Mouse (Mus musculus): ENCODE data around the gene Actl11. TPM values are rescaled to one million over a fixed set of nuclear protein-coding genes. Genes with fewer than 3 reads are reported as not detected.
A peak's percentile ranks its signal among the peaks of the same experiment; 100 is the strongest.

The Actl11 gene
- total RNA-seq, 2 experiments from 2014 or later: not detected

DNA sequence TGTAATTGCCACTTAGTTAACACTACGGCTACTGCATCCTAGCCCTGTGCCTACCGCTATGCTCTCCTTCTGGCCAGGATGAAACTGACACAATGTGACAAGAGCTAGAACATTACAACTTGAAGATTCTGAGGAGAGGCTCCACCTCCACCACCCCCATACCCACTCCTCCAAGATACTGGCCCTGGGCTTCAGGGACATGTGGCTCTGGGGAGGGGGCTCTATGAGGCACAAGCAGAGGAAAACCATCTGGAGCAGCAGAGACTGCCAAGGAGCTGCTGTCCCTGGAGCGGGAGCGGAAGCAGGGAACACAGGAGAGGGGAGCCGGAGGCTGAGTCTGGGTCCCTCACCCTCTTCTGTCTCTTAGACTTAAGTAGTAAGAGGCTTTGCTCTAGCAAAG, 520 bp upstream of the Actl11 start:
- Histone ChIP-seq H3K27ac (peak overlapping the region; percentile 77), H3K4me3 (no peak overlapping the region)
- DNase-seq (ENCODE audit: low spot score in 2 of 2): peak; percentile 35 to 50
- no peak for TF ChIP-seq CTCF (conservative IDR thresholded peaks at IDR 0.05)

- H3K4me3 ChIP-seq: no peak overlapping the region
- DNase-seq (ENCODE audit: low spot score in 2 of 2): no peak
- peak overlapping the region; percentile 91 for H3K27ac ChIP-seq
- TF ChIP-seq CTCF (conservative IDR thresholded peaks at IDR 0.05): no peak
Measured at GRCm38 (mm10) chr9:107932221-107932620, 4.0 kb downstream of the Actl11 start.

GRCm38 (mm10) chr9:107934146-107934545, 5.9 kb downstream of the Actl11 start:
- peak in 1 of 2 experiments; percentile 42 for DNase-seq (ENCODE audit: low spot score in 2 of 2)
- peak overlapping the region; percentile 96 for H3K27ac ChIP-seq
- TF ChIP-seq CTCF (conservative IDR thresholded peaks at IDR 0.05): no peak
- no peak overlapping the region for H3K4me3 ChIP-seq

DNA sequence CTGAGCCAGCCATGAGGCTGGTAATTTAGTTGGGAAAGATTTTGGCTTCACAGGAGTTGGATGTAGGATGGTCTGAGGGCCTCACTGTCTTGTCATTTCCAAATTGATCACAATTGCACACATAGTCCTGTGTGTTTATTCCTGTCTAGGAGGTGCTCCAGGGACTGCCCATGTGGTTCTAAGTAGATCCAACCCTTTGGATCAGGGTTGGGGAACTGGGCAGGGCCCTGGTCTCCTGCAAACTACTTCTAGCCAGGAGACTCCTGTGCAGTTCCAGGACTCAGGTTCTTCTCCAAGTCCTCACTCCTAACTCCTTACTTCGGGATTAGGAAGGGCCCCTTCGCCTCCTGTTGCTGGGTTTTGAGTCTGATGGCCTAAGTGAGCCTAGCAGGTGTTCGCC, 7.1 kb downstream of the Actl11 start, which contains the start of gene Camkv:
Camkv (plus strand) TSS at position 301 of the 400 bp plus-strand sequence.
- DNase-seq (ENCODE audit: low spot score in 2 of 2): no peak
- peak within 1 kb of the TSS; percentile 78 for H3K4me3 ChIP-seq
- no peak for TF ChIP-seq CTCF (conservative IDR thresholded peaks at IDR 0.05)
- peak within 1 kb of the TSS; percentile 96 for H3K27ac ChIP-seq

DNA sequence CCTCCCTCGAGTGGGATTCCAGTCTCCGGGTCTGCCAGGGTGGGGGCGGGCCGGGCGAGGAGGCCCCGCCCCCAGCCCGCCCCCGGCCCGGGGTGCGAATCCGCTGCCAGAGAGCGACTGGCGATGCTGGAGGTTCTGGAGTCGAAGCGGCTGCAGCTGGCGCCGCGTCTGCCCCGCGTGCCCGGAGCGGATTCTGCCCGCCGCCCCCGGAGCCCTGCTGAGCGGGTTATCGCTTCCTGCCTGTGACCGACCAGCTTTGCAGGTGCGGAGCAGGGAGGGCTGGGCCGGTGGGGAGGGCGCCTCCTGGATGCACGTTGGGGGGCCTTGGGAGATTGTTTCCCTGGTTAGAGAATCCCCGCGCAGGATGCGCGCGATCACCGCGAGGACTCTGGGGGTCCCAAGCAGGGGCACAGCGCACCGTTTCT, 7.5 kb downstream of the Actl11 start:
- Histone ChIP-seq H3K27ac (peak overlapping the region; percentile 96), H3K4me3 (peak overlapping the region; percentile 78)
- DNase-seq (ENCODE audit: low spot score in 2 of 2): peak; percentile 49 to 69
- no peak for TF ChIP-seq CTCF (conservative IDR thresholded peaks at IDR 0.05)

- peak overlapping the region; percentile 78 for H3K4me3 ChIP-seq
- no peak for TF ChIP-seq CTCF (conservative IDR thresholded peaks at IDR 0.05)
- peak overlapping the region; percentile 96 for H3K27ac ChIP-seq
- DNase-seq (ENCODE audit: low spot score in 2 of 2): peak; percentile 52 to 62
Measured at GRCm38 (mm10) chr9:107936215-107936822, 8.1 kb downstream of the Actl11 start.

- Histone ChIP-seq H3K4me3 (peak overlapping the region; percentile 78), H3K27ac (peak overlapping the region; percentile 96)
- no peak for DNase-seq (ENCODE audit: low spot score in 2 of 2)
- TF ChIP-seq CTCF (conservative IDR thresholded peaks at IDR 0.05): no peak
Measured at GRCm38 (mm10) chr9:107936831-107937230, 8.6 kb downstream of the Actl11 start.

GRCm38 (mm10) chr9:107947241-107948194, 19.2 kb downstream of the Actl11 start:
- peak overlapping the region; percentile 71 for H3K27ac ChIP-seq
- H3K4me3 ChIP-seq: no peak overlapping the region
- no peak for DNase-seq (ENCODE audit: low spot score in 2 of 2)
- no peak for TF ChIP-seq CTCF (conservative IDR thresholded peaks at IDR 0.05)

- no peak overlapping the region for H3K4me3 ChIP-seq
- no peak overlapping the region for H3K27ac ChIP-seq
- DNase-seq (ENCODE audit: low spot score in 2 of 2): no peak
- no peak for TF ChIP-seq CTCF (conservative IDR thresholded peaks at IDR 0.05)
Measured at GRCm38 (mm10) chr9:107949184-107949921, 21.1 kb downstream of the Actl11 start.

DNA sequence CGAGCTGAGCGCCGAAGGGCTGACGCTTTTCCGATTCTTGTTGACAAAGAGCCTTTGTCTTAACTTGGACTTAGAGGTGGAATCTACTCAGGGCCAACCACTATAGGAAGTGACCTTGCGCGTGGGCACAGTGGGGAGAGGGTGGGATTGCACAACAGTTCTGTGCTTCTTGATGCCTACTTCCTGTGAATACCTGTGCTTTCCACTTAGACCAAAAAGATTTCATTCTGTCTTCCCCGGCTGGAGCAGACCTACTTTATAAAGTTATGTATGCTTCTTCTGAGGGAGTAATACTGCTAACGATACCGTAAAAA, 21.6 kb downstream of the Actl11 start, which contains the start of gene Traip:
Traip (plus strand) TSS at position 215 of the 314 bp plus-strand sequence.
- peak within 1 kb of the TSS; percentile 66 for H3K4me3 ChIP-seq
- DNase-seq (ENCODE audit: low spot score in 2 of 2): no peak
- H3K27ac ChIP-seq: peak within 1 kb of the TSS; percentile 87
- no peak for TF ChIP-seq CTCF (conservative IDR thresholded peaks at IDR 0.05)

DNA sequence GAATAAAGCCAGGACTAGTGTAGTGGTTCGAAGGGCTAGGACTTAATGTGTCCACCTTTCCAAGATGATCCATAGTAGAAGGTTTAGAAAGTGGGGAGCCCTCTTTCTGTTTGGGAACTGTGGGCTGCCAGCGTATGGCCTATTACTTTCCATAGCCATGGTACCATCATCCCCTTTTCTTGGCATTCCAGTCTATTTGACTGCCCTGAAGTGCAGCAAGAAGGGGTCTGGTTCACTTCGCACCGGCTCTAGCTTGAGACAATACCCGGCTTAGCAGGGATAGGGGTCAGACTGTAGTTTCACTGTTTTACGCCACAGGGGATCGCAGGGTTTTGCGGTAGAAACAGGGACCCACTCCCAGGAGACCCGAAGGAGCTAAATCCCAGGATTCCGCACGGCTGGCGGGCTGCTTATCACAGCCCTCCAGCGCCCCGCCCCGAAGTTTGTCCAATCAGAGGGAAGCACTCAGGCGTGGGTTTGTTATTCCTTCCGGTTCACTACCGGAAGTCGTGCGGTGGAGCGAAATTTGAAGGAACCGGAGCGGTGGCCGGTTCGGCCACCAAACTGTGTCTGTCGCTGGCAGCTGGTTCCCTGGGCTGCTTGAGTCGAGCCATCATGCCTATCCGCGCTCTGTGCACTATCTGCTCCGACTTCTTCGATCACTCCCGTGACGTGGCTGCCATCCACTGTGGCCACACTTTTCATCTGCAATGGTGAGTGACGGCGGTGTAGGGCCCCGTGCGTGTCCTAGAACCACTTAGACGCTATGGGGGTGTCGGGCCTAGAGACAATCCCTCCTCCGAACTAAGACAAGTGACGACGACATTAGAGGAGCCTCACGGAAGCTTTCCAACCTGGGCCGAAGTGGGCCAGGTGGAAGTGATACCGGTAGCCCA, 22.4 kb downstream of the Actl11 start:
- peak; percentile 90 to 92 for DNase-seq (ENCODE audit: low spot score in 2 of 2)
- peak; percentile 12; the same call in 1 of the 2 replicates for TF ChIP-seq CTCF (conservative IDR thresholded peaks at IDR 0.05)
- peak overlapping the region; percentile 87 for H3K27ac ChIP-seq
- peak overlapping the region; percentile 66 for H3K4me3 ChIP-seq
